Comparison of ENCODE assay signal across 8 mouse cellular contexts in genomic region chr2:38781945-38782720, GRCm38 (mm10).
A peak's percentile ranks its signal among the peaks of the same experiment; 100 is the strongest.
DNase-seq lines count a peak whose midpoint lies in the region; ATAC-seq lines count a peak whose summit lies in the region.

No protein-coding gene starts in this region.

- H3K36me3 ChIP-seq in heart, embryonic 13.5 days = no peaks in the 10 kb centered on the region
- H3K36me3 ChIP-seq in forebrain, embryonic 13.5 days (ENCODE audit: poor library complexity, severe bottlenecking) = no peaks in the 10 kb centered on the region
- no peaks in the 10 kb centered on the region for H3K36me3 ChIP-seq in midbrain, embryonic 11.5 days (ENCODE audit: control insufficient read depth, insufficient read depth, low read length)

- H3K4me1 ChIP-seq in heart, embryonic 13.5 days = peaks cover 35% of the 10 kb centered on the region
- H3K4me1 ChIP-seq in forebrain, embryonic 13.5 days = peaks cover 23% of the 10 kb centered on the region
- peaks cover 31% of the 10 kb centered on the region for H3K4me1 ChIP-seq in midbrain, embryonic 11.5 days (ENCODE audit: control insufficient read depth, insufficient read depth, low read length)

- H3K4me2 ChIP-seq in heart, embryonic 13.5 days = peak overlapping the region; percentile 39
- no peak overlapping the region for H3K4me2 ChIP-seq in forebrain, embryonic 13.5 days
- peak overlapping the region; percentile 34 for H3K4me2 ChIP-seq in midbrain, embryonic 11.5 days

- H3K4me3 ChIP-seq in heart, embryonic 13.5 days = no peak overlapping the region
- H3K4me3 ChIP-seq in forebrain, embryonic 13.5 days = no peak overlapping the region
- H3K4me3 ChIP-seq in midbrain, embryonic 11.5 days (ENCODE audit: low read depth, low read length) = no peak overlapping the region; the same call in 1 of the 2 replicates

- H3K27me3 ChIP-seq in heart, embryonic 13.5 days (replicated peaks) = no peaks in the 10 kb centered on the region
- H3K27me3 ChIP-seq in forebrain, embryonic 13.5 days = peaks cover 4% of the 10 kb centered on the region; the same call in 1 of the 2 replicates
- no peaks in the 10 kb centered on the region for H3K27me3 ChIP-seq in midbrain, embryonic 11.5 days (ENCODE audit: control insufficient read depth, insufficient read depth, low read length)

- peak overlapping the region; percentile 43; the same call in 1 of the 2 replicates for H3K27ac ChIP-seq in heart, embryonic 13.5 days (replicated peaks)
- H3K27ac ChIP-seq in forebrain, embryonic 13.5 days = 0 out of 2 replicates have a peak overlapping the region, but pooled peaks have one; percentile 31
- peak overlapping the region; percentile 92 for H3K27ac ChIP-seq in midbrain, embryonic 11.5 days (ENCODE audit: low read depth, low read length)

- no peak for ATAC-seq in heart, embryonic 13.5 days (ENCODE audit: extremely low read depth, insufficient number of reproducible peaks, low FRiP score, low TSS enrichment)
- ATAC-seq in forebrain, embryonic 13.5 days = no peak
- peak; percentile 89 for ATAC-seq in midbrain, embryonic 11.5 days (ENCODE audit: low FRiP score)
- no peak for ATAC-seq in monocyte, adult 5-6 weeks (replicated peaks; ENCODE audit: insufficient number of reproducible peaks, low FRiP score, low TSS enrichment, poor library complexity, severe bottlenecking)
- no peak for ATAC-seq in CD4-positive, CD25-positive, alpha-beta regulatory T cell, adult 4 months

- intact Hi-C loops in heart, postnatal 14 days (cut with DNase I) = no loop called here

- no peak overlapping the region for H3K9ac ChIP-seq in heart, embryonic 13.5 days
- H3K9ac ChIP-seq in forebrain, embryonic 13.5 days = no peak overlapping the region
- H3K9ac ChIP-seq in midbrain, embryonic 11.5 days (ENCODE audit: low read length) = peak overlapping the region; percentile 11; the same call in 1 of the 2 replicates

- WGBS in heart, embryonic 13.5 days = 17% methylated on average over 6 of the region's 6 CpGs
- 3% methylated on average over 6 of the region's 6 CpGs for WGBS in forebrain, embryonic 13.5 days
- WGBS in midbrain, embryonic 11.5 days = 2% methylated on average over 6 of the region's 6 CpGs

- no peaks in the 10 kb centered on the region for H3K9me3 ChIP-seq in heart, embryonic 13.5 days
- H3K9me3 ChIP-seq in forebrain, embryonic 13.5 days (replicated peaks) = no peaks in the 10 kb centered on the region
- H3K9me3 ChIP-seq in midbrain, embryonic 11.5 days (ENCODE audit: control insufficient read depth, low read length) = no peaks in the 10 kb centered on the region

- DNase-seq in heart, postnatal 14 days = no peak
- peak; percentile 20 for DNase-seq in ES-CJ7 (ENCODE audit: low read depth, low spot score)
- peak; percentile 95 for DNase-seq in midbrain, embryonic 11.5 days (ENCODE audit: low spot score, missing footprints)
- no peak for DNase-seq in layer of hippocampus, adult 9-11 months

Comparison
In these comparisons a context has a peak if more than half of its experiments do, and no peak if none do; other contexts are left out.
1. H3K27ac ChIP-seq: peak in every context shown above with its lines; median percentile 92 in midbrain, embryonic 11.5 days; 43 in heart, embryonic 13.5 days; 31 in forebrain, embryonic 13.5 days.
2. DNase-seq: peak in ES-CJ7 (single experiment) and midbrain, embryonic 11.5 days (single experiment); none in heart, postnatal 14 days (0 of 2) and layer of hippocampus, adult 9-11 months (single experiment).